13 mouse cellular contexts compared by ENCODE assay signal in the genomic region with DNA sequence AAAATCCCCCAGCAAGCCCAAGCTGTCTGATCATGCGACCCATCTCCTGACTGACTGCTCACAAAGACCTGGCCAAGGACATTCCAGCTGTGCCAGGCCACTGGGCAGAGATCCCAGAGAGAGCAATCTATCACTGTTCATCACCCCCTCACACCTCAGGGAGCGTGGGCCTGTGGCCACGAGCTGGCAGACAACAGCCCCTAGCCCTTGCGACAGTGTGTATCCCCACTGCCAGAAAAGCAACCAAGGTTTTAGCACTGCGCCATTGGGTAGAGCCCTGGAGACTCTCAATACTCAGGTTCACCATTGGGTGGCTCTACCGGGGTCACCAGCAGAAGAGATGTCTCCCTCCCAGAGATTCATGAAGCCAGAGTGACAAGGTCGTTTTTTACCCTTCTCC.
DNase-seq lines count a peak whose midpoint lies in the region; ATAC-seq and TF ChIP-seq lines count a peak whose summit lies in the region.
"Had no signal": no experiment of that assay in that cellular context is flagged by ENCODE, and none has a peak within 500 bp of the region (broad histone marks: within the 10 kb centered on the region; RNA-seq: fewer than 3 reads in every experiment).

No protein-coding gene starts in this region.

- no peak overlapping the region for H3K9ac ChIP-seq in hindbrain, embryonic 13.5 days
- H3K9ac ChIP-seq in hindbrain, embryonic 14.5 days: no peak overlapping the region
- H3K9ac ChIP-seq in CH12.LX (ENCODE audit: insufficient read depth, low read depth): no peak overlapping the region
- no peak overlapping the region; the same call in 1 of the 2 replicates for H3K9ac ChIP-seq in heart, postnatal 0 days (replicated peaks; ENCODE audit: low read depth, low read length)
- H3K9ac ChIP-seq: liver, embryonic 13.5 days had no signal

- no peaks in the 10 kb centered on the region for H3K79me2 ChIP-seq in CH12.LX (replicated peaks; ENCODE audit: control insufficient read depth, extremely low read depth, insufficient read depth, poor library complexity, severe bottlenecking)

- TF ChIP-seq POLR2A in CH12.LX (IDR thresholded peaks at IDR 0.05; ENCODE audit: low read depth, low read length): no peak

- H3K4me1 ChIP-seq in hindbrain, embryonic 13.5 days (replicated peaks): peaks cover 34% of the 10 kb centered on the region
- peaks cover 18% of the 10 kb centered on the region; the same call in 1 of the 2 replicates for H3K4me1 ChIP-seq in hindbrain, embryonic 14.5 days (replicated peaks; ENCODE audit: control insufficient read depth, insufficient read depth, low read length)
- peaks cover 0 to 12% of the 10 kb centered on the region in 2 experiments; a peak in 2 of 4 replicates for H3K4me1 ChIP-seq in CH12.LX (ENCODE audit: control insufficient read depth in 1 of 2, insufficient read depth in 2 of 2)
- peaks cover 39% of the 10 kb centered on the region for H3K4me1 ChIP-seq in heart, postnatal 0 days (ENCODE audit: control insufficient read depth, insufficient read depth)
- H3K4me1 ChIP-seq: liver, embryonic 13.5 days had no signal

- ATAC-seq in hindbrain, embryonic 13.5 days (ENCODE audit: low FRiP score): 0 out of 2 replicates have a peak, but pooled peaks have one; percentile 52
- no peak for ATAC-seq in hindbrain, embryonic 14.5 days (ENCODE audit: low FRiP score)
- peak; percentile 87 for ATAC-seq in heart, postnatal 0 days (ENCODE audit: insufficient read depth, low read depth)
- ATAC-seq: CD4-positive, CD25-positive, alpha-beta regulatory T cell, adult 4 months had no signal

- no peak for DNase-seq in hindbrain, embryonic 14.5 days (ENCODE audit: low spot score)
- no peak for DNase-seq in CH12.LX (ENCODE audit: extremely low read depth)
- DNase-seq in brain, adult 2 months (ENCODE audit: low read depth, low spot score): peak; percentile 5
- DNase-seq in heart, postnatal 0 days (ENCODE audit: low spot score): peak; percentile 58
- no peak for DNase-seq in urinary bladder, adult 2 months (ENCODE audit: low spot score)
- DNase-seq in frontal cortex, postnatal 14 days (ENCODE audit: low spot score in 2 of 2): no peak
- DNase-seq in liver: no peak
- DNase-seq: cerebellum, adult 9-10 months; liver, embryonic 13.5 days; midbrain, embryonic 14.5 days had no signal

- 74% methylated on average over 7 of the region's 7 CpGs for WGBS in hindbrain, embryonic 13.5 days
- WGBS in hindbrain, embryonic 14.5 days: 74% methylated on average over 7 of the region's 7 CpGs
- WGBS in heart, postnatal 0 days: 39% methylated on average over 7 of the region's 7 CpGs

- H3K36me3 ChIP-seq in hindbrain, embryonic 13.5 days: no peaks in the 10 kb centered on the region
- no peaks in the 10 kb centered on the region for H3K36me3 ChIP-seq in hindbrain, embryonic 14.5 days (replicated peaks; ENCODE audit: control insufficient read depth, insufficient read depth)
- H3K36me3 ChIP-seq in CH12.LX (replicated peaks in 1 of 2; ENCODE audit: control insufficient read depth in 1 of 2, insufficient read depth in 1 of 2, low read length in 1 of 2): no peaks in the 10 kb centered on the region
- H3K36me3 ChIP-seq in heart, postnatal 0 days (replicated peaks; ENCODE audit: control insufficient read depth, insufficient read depth, low read length): no peaks in the 10 kb centered on the region
- H3K36me3 ChIP-seq: liver, embryonic 13.5 days had no signal

- H3K4me2 ChIP-seq in hindbrain, embryonic 13.5 days: no peak overlapping the region
- H3K4me2 ChIP-seq in hindbrain, embryonic 14.5 days (replicated peaks): no peak overlapping the region
- H3K4me2 ChIP-seq in CH12.LX (ENCODE audit: insufficient read depth, low read depth, poor library complexity, severe bottlenecking): no peak overlapping the region
- no peak overlapping the region for H3K4me2 ChIP-seq in heart, postnatal 0 days (ENCODE audit: low read depth, low read length)
- H3K4me2 ChIP-seq: liver, embryonic 13.5 days had no signal

- 0 out of 4 replicates have a peak, but pooled peaks of 1 of the 2 experiments have one; percentile 3 for TF ChIP-seq CTCF in CH12.LX (conservative IDR thresholded peaks at IDR 0.05 in 1 of 2, IDR thresholded peaks at IDR 0.05 in 1 of 2; ENCODE audit: low read depth in 2 of 2, low read length in 2 of 2)
- no peak for TF ChIP-seq CTCF in heart, postnatal 0 days (IDR thresholded peaks at IDR 0.05; ENCODE audit: low read depth)

- no peak overlapping the region for H3K4me3 ChIP-seq in hindbrain, embryonic 13.5 days
- no peak overlapping the region for H3K4me3 ChIP-seq in hindbrain, embryonic 14.5 days (replicated peaks; ENCODE audit: low read length)
- H3K4me3 ChIP-seq in CH12.LX (replicated peaks in 1 of 3; ENCODE audit: low read depth in 2 of 3, low read length in 2 of 3, poor library complexity in 1 of 3): no peak overlapping the region
- H3K4me3 ChIP-seq in heart, postnatal 0 days (ENCODE audit: low read depth, low read length): no peak overlapping the region
- H3K4me3 ChIP-seq: liver, embryonic 13.5 days had no signal

- no peak for TF ChIP-seq EP300 in CH12.LX (IDR thresholded peaks at IDR 0.05; ENCODE audit: low read length)
- TF ChIP-seq EP300 in heart, postnatal 0 days (IDR thresholded peaks at IDR 0.05; ENCODE audit: low read depth): peak; percentile 42; the same call in 1 of the 2 replicates

- dilution Hi-C loops in CH12.LX (cut with MboI; ENCODE audit: extremely low pct_ligation_motif_present, extremely low pct_unique_long_range_greater_than_20kb, low sequenced_read_pairs): no loop called here

- no peak; the same call in 1 of the 2 replicates for TF ChIP-seq RAD21 in CH12.LX (IDR thresholded peaks at IDR 0.05; ENCODE audit: low read depth, low read length)

- in situ Hi-C loops in CH12.LX (cut with MboI; ENCODE audit: low pct_ligation_motif_present, low pct_unique_long_range_greater_than_20kb, low sequenced_read_pairs): no loop called here

- no peak overlapping the region for H3K27ac ChIP-seq in hindbrain, embryonic 13.5 days
- no peak overlapping the region for H3K27ac ChIP-seq in hindbrain, embryonic 14.5 days
- no peak overlapping the region for H3K27ac ChIP-seq in CH12.LX (ENCODE audit: insufficient read depth, low read depth)
- H3K27ac ChIP-seq in heart, postnatal 0 days (ENCODE audit: low read depth): peak overlapping the region; percentile 88
- H3K27ac ChIP-seq: liver, embryonic 13.5 days; stomach, postnatal 0 days had no signal

- H3K27me3 ChIP-seq in hindbrain, embryonic 13.5 days: no peaks in the 10 kb centered on the region
- no peaks in the 10 kb centered on the region for H3K27me3 ChIP-seq in hindbrain, embryonic 14.5 days (ENCODE audit: control insufficient read depth, insufficient read depth, low read length)
- no peaks in the 10 kb centered on the region for H3K27me3 ChIP-seq in CH12.LX (replicated peaks)
- no peaks in the 10 kb centered on the region for H3K27me3 ChIP-seq in heart, postnatal 0 days (ENCODE audit: control insufficient read depth, insufficient read depth, low read length)
- H3K27me3 ChIP-seq: liver, embryonic 13.5 days had no signal

- no peaks in the 10 kb centered on the region for H3K9me3 ChIP-seq in hindbrain, embryonic 13.5 days
- H3K9me3 ChIP-seq in hindbrain, embryonic 14.5 days (ENCODE audit: control insufficient read depth, low read length): no peaks in the 10 kb centered on the region
- H3K9me3 ChIP-seq in CH12.LX (replicated peaks; ENCODE audit: low read length): no peaks in the 10 kb centered on the region
- no peaks in the 10 kb centered on the region for H3K9me3 ChIP-seq in heart, postnatal 0 days (replicated peaks; ENCODE audit: control insufficient read depth, low read length)
- H3K9me3 ChIP-seq: liver, embryonic 13.5 days had no signal

TF ChIP-seq in CH12.LX, 34 proteins besides CTCF, POLR2A, EP300 and RAD21:
- TF ChIP-seq RCOR1 (conservative IDR thresholded peaks at IDR 0.05; ENCODE audit: low read depth, low read length): no peak
- TF ChIP-seq USF1 (IDR thresholded peaks at IDR 0.05; ENCODE audit: low read depth, low read length): no peak
- peak; percentile 8; the same call in 1 of the 2 replicates for TF ChIP-seq SMC3 (IDR thresholded peaks at IDR 0.05; ENCODE audit: low read depth, low read length)
- TF ChIP-seq MEF2A (IDR thresholded peaks at IDR 0.05; ENCODE audit: borderline replicate concordance, low read depth, low read length): no peak
- TF ChIP-seq PAX5 (IDR thresholded peaks at IDR 0.05; ENCODE audit: low read length): no peak
- no peak for TF ChIP-seq MXI1 (IDR thresholded peaks at IDR 0.05; ENCODE audit: low read depth, low read length)

Comparison
In these comparisons a context has a peak if more than half of its experiments do, and no peak if none do; other contexts are left out.
1. DNase-seq: peak in brain, adult 2 months (single experiment) and heart, postnatal 0 days (single experiment); none in hindbrain, embryonic 14.5 days (single experiment), CH12.LX (single experiment), urinary bladder, adult 2 months (single experiment), frontal cortex, postnatal 14 days (0 of 2) and liver (single experiment).